Mouse (Mus musculus): ENCODE results near the gene H2al1k. TPM values are rescaled to one million over a fixed set of nuclear protein-coding genes. Genes with fewer than 3 reads are reported as not detected.

Gene H2al1k
- polyA plus RNA-seq (2017; shearing (Covaris generic)): under 1 TPM in 1 of 2 experiments, not detected in 1; 0.54 TPM

GRCm38 (mm10) chrX:9350327-9350726, at the start of gene H2al1k:
Gene H2al1k (plus strand): TSS chrX:9350627.

Other genes starting within 250 kb of the H2al1k start
- gene 4930402K13Rik, start 246.1 kb upstream of the H2al1k start, polyA plus RNA-seq (2017; shearing (Covaris generic)): not detected
- gene Lancl3, start 150.7 kb upstream of the H2al1k start, polyA plus RNA-seq (2017; shearing (Covaris generic)): 1 to 10 TPM in 1 of 2 experiments, under 1 TPM in 1; 0.66 to 1.0 TPM
- not detected for gene Gm14862, start 93.7 kb upstream of the H2al1k start, polyA plus RNA-seq (2017; shearing (Covaris generic))
- 1 to 10 TPM; 2.5 to 9.3 TPM for gene Xk, start 77.9 kb upstream of the H2al1k start, polyA plus RNA-seq (2017; shearing (Covaris generic))
- under 1 TPM in 1 of 2 experiments, not detected in 1; 0.57 TPM for gene H2al1m, start 66.9 kb upstream of the H2al1k start, polyA plus RNA-seq (2017; shearing (Covaris generic))
- 10 to 100 TPM; 13.3 to 38.5 TPM for gene Cybb, start 137.1 kb downstream of the H2al1k start, polyA plus RNA-seq (2017; shearing (Covaris generic))
- gene H2al1o, start 221.8 kb downstream of the H2al1k start, polyA plus RNA-seq (2017; shearing (Covaris generic)): not detected